Mouse (Mus musculus) gastrocnemius, postnatal 14 days (tissue): ENCODE data around the gene Psmd2. TPM values are rescaled to one million over a fixed set of nuclear protein-coding genes. Genes with fewer than 3 reads are reported as not detected.

ENCODE experiments used
- DNase-seq: peaks from one replicate; pipeline ENCODE4 v3.0.0; 2021; ENCODE audit warnings: mixed read lengths
- intact Hi-C: fragments of 180-260 bp; cut with DNase I; formaldehyde crosslinking; loops from one replicate; pipeline ENCODE4 v1.15.1; 2025; ENCODE audit warnings: low total_unique reads
- total RNA-seq, 2 experiments: library from RNA; stranded (reverse); gene quantifications; 2 replicates each; pipeline ENCODE4 v1.2.3; 2021

Psmd2 gene
- total RNA-seq, 2 experiments from 2014 or later, result 158 to 159 TPM

- intact Hi-C loops, result no loop called here
- peak; percentile 87 for DNase-seq
Measured at GRCm38 (mm10) chr16:20695622-20696323, 44.3 kb downstream of the Psmd2 start.

- intact Hi-C loops, result no loop called here
- DNase-seq, result no peak
Measured at GRCm38 (mm10) chr16:20699266-20699665, 47.8 kb downstream of the Psmd2 start.

- DNase-seq, result peak; percentile 44
- intact Hi-C loops, result no loop called here
Measured at GRCm38 (mm10) chr16:20700036-20700435, 48.6 kb downstream of the Psmd2 start.

GRCm38 (mm10) chr16:20701316-20701715, 49.9 kb downstream of the Psmd2 start:
- intact Hi-C loops, result no loop called here
- DNase-seq, result no peak

- intact Hi-C loops, result no loop called here
Measured at GRCm38 (mm10) chr16:20701729-20702521, 50.5 kb downstream of the Psmd2 start.

GRCm38 (mm10) chr16:20702522-20702893, 51.1 kb downstream of the Psmd2 start:
- peak; percentile 69 for DNase-seq
- intact Hi-C loops, result no loop called here

More at GRCm38 (mm10) chr16:20701729-20702521, 50.5 kb downstream of the Psmd2 start:
- DNase-seq, result no peak

GRCm38 (mm10) chr16:20703071-20703470, 51.6 kb downstream of the Psmd2 start:
- intact Hi-C loops, result no loop called here
- DNase-seq, result no peak

- intact Hi-C loops, result no loop called here
- no peak for DNase-seq
Measured at GRCm38 (mm10) chr16:20703699-20704400, 52.4 kb downstream of the Psmd2 start.

GRCm38 (mm10) chr16:20705786-20706185, 54.3 kb downstream of the Psmd2 start:
- DNase-seq, result no peak
- intact Hi-C loops, result loop anchor here (5.0 kb wide), 1 partner anchor 57 kb away; no protein-coding TSS in a partner anchor

- intact Hi-C loops, result loop anchor here (5.0 kb wide), 1 partner anchor 56 kb away; no protein-coding TSS in a partner anchor
- no peak for DNase-seq
Measured at GRCm38 (mm10) chr16:20706407-20707055, 55.1 kb downstream of the Psmd2 start.

GRCm38 (mm10) chr16:20708220-20708938, 56.9 kb downstream of the Psmd2 start:
- intact Hi-C loops, result loop anchor here (5.0 kb wide), 1 partner anchor 54 kb away; no protein-coding TSS in a partner anchor

GRCm38 (mm10) chr16:20708939-20709734, 57.7 kb downstream of the Psmd2 start:
- intact Hi-C loops, result loop anchor here (5.0 kb wide), 1 partner anchor 53 kb away; no protein-coding TSS in a partner anchor
- no peak for DNase-seq

More at GRCm38 (mm10) chr16:20708220-20708938, 56.9 kb downstream of the Psmd2 start:
- no peak for DNase-seq

GRCm38 (mm10) chr16:20710370-20710769, 58.9 kb downstream of the Psmd2 start:
- no peak for DNase-seq
- intact Hi-C loops, result no loop called here

GRCm38 (mm10) chr16:20710810-20711209, 59.4 kb downstream of the Psmd2 start:
- intact Hi-C loops, result no loop called here
- no peak for DNase-seq

- DNase-seq, result no peak
- intact Hi-C loops, result no loop called here
Measured at GRCm38 (mm10) chr16:20712190-20712589, 60.7 kb downstream of the Psmd2 start.

GRCm38 (mm10) chr16:20712889-20713288, 61.4 kb downstream of the Psmd2 start:
- no peak for DNase-seq
- intact Hi-C loops, result no loop called here
